ENCODE assay signal across 31 mouse cellular contexts in the genomic region with DNA sequence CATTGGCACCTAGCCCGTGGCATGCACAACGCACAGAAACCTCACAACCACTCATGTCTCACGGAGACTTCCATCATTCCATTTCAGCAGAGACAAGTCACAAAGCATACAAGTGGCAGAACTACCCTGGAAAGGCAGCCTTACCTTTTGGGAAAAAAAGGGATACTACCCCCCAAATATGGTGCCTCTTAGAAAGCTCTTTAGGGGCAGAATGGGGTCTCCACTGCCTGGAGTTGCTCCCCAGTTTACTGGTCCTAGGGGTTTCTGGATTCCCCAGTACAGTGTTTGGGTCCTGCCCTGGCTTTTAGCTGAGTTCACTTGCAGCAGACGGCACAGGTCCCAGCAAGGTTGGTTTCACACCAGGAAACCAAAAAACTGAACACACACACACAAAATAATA.
"Had no signal": no experiment of that assay in that cellular context is flagged by ENCODE, and none has a peak within 500 bp of the region (broad histone marks: within the 10 kb centered on the region; RNA-seq: fewer than 3 reads in every experiment).

No protein-coding gene starts in this region.

- H3K9ac ChIP-seq: limb, embryonic 12.5 days; limb, embryonic 13.5 days; limb, embryonic 15.5 days; liver, embryonic 12.5 days; liver, embryonic 13.5 days; liver, embryonic 14.5 days; liver, embryonic 15.5 days; liver, postnatal 0 days; lung, embryonic 14.5 days; lung, embryonic 15.5 days; midbrain, embryonic 12.5 days; midbrain, embryonic 13.5 days; midbrain, embryonic 15.5 days; neural tube, embryonic 12.5 days had no signal

- H3K27me3 ChIP-seq: limb, embryonic 12.5 days; limb, embryonic 13.5 days; limb, embryonic 15.5 days; liver, embryonic 12.5 days; liver, embryonic 13.5 days; liver, embryonic 15.5 days; lung, embryonic 15.5 days; megakaryocyte, embryonic 14.5 days; midbrain, embryonic 12.5 days; midbrain, embryonic 13.5 days; midbrain, embryonic 15.5 days; neural tube, embryonic 12.5 days had no signal

- H3K4me3 ChIP-seq: left cerebral cortex, adult 2 months; limb, embryonic 10.5 days; limb, embryonic 12.5 days; limb, embryonic 13.5 days; limb, embryonic 15.5 days; liver, embryonic 12.5 days; liver, embryonic 13.5 days; liver, embryonic 15.5 days; lung, embryonic 15.5 days; megakaryocyte, embryonic 14.5 days; midbrain, embryonic 10.5 days; midbrain, embryonic 12.5 days; midbrain, embryonic 13.5 days; midbrain, embryonic 15.5 days; neural tube, embryonic 12.5 days had no signal

- ATAC-seq: liver, embryonic 12.5 days; liver, postnatal 0 days; lung, postnatal 0 days; midbrain, embryonic 13.5 days; midbrain, embryonic 15.5 days; midbrain, embryonic 16.5 days had no signal

- H3K36me3 ChIP-seq: limb, embryonic 10.5 days; limb, embryonic 12.5 days; limb, embryonic 13.5 days; limb, embryonic 15.5 days; liver, embryonic 12.5 days; liver, embryonic 13.5 days; liver, embryonic 15.5 days; lung, embryonic 15.5 days; midbrain, embryonic 10.5 days; midbrain, embryonic 12.5 days; midbrain, embryonic 13.5 days; midbrain, embryonic 15.5 days; neural tube, embryonic 12.5 days had no signal

- DNase-seq: left cerebral cortex, postnatal 4 days; liver; liver, embryonic 13.5 days; liver, postnatal 0 days; lung, adult 18-20 months; lung, adult 2 months; lung, embryonic 14.5 days; lung, postnatal 10 days; lung, postnatal 14 days; lung, postnatal 36 days; lung, postnatal 4 days; midbrain, embryonic 14.5 days had no signal

- H3K4me2 ChIP-seq: limb, embryonic 12.5 days; limb, embryonic 13.5 days; limb, embryonic 15.5 days; liver, embryonic 11.5 days; liver, embryonic 12.5 days; liver, embryonic 13.5 days; liver, embryonic 15.5 days; lung, embryonic 14.5 days; lung, embryonic 15.5 days; midbrain, embryonic 12.5 days; midbrain, embryonic 13.5 days; midbrain, embryonic 15.5 days; neural tube, embryonic 12.5 days had no signal

- H3K9me3 ChIP-seq: limb, embryonic 10.5 days; limb, embryonic 15.5 days; liver, embryonic 12.5 days; liver, embryonic 15.5 days; lung, embryonic 15.5 days; midbrain, embryonic 12.5 days; midbrain, embryonic 13.5 days; midbrain, embryonic 15.5 days; neural tube, embryonic 12.5 days had no signal

- H3K27ac ChIP-seq: left cerebral cortex, adult 2 months; limb, embryonic 10.5 days; limb, embryonic 12.5 days; limb, embryonic 13.5 days; limb, embryonic 15.5 days; liver, embryonic 12.5 days; liver, embryonic 13.5 days; liver, embryonic 14.5 days; liver, embryonic 15.5 days; lung, embryonic 15.5 days; macrophage; midbrain, embryonic 10.5 days; midbrain, embryonic 12.5 days; midbrain, embryonic 13.5 days; midbrain, embryonic 15.5 days; neural tube, embryonic 12.5 days had no signal

- H3K4me1 ChIP-seq: limb, embryonic 10.5 days; limb, embryonic 12.5 days; limb, embryonic 13.5 days; limb, embryonic 15.5 days; liver, embryonic 12.5 days; liver, embryonic 13.5 days; liver, embryonic 15.5 days; lung, embryonic 15.5 days; megakaryocyte, embryonic 14.5 days; neural tube, embryonic 12.5 days had no signal
